Mouse (Mus musculus) heart, postnatal 14 days (tissue): ENCODE measurements around the gene Urod. TPM values are rescaled to one million over a fixed set of nuclear protein-coding genes. Genes with fewer than 3 reads are reported as not detected.

Experiments used
- DNase-seq, 2 experiments: peaks; one replicate each; pipeline ENCODE4 v3.0.0; 2021 to 2022
- intact Hi-C: fragments of 180-260 bp; cut with DNase I; formaldehyde crosslinking; loops from one replicate; pipeline ENCODE4 v1.15.1; 2025
- total RNA-seq, 2 experiments: library from RNA; stranded (reverse); gene quantifications; 2 replicates each; pipeline ENCODE4 v1.2.3; 2021

The Urod gene
- total RNA-seq, 2 experiments from 2014 or later: 92.7 to 106 TPM

GRCm38 (mm10) chr4:116999513-117000154 lies 5.4 kb upstream of the Urod start:
- DNase-seq: no peak
- intact Hi-C loops: loop anchor here (5.0 kb wide), 2 partner anchors 98 to 123 kb away; partner anchors contain the start of gene Ptch2

DNA sequence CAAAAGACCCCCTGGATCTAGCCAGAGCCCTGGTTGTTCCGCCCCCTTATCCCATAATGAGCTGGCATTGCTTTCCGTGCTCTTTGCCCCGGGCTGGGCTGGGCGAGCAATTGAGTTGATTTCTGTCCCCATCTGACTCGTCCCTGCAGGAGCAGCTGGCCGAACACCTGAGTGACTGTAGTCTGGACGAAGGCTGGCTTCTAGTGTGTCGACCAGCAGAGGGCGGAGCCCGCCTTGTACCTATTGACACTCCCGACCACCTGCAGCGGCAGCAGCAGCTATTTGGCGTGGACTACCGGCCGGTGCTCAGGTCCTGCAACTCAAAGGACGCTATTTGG lies 1.6 kb upstream of the Urod start:
- intact Hi-C loops: no loop called here
- DNase-seq: peak in 1 of 2 experiments; percentile 46

DNA sequence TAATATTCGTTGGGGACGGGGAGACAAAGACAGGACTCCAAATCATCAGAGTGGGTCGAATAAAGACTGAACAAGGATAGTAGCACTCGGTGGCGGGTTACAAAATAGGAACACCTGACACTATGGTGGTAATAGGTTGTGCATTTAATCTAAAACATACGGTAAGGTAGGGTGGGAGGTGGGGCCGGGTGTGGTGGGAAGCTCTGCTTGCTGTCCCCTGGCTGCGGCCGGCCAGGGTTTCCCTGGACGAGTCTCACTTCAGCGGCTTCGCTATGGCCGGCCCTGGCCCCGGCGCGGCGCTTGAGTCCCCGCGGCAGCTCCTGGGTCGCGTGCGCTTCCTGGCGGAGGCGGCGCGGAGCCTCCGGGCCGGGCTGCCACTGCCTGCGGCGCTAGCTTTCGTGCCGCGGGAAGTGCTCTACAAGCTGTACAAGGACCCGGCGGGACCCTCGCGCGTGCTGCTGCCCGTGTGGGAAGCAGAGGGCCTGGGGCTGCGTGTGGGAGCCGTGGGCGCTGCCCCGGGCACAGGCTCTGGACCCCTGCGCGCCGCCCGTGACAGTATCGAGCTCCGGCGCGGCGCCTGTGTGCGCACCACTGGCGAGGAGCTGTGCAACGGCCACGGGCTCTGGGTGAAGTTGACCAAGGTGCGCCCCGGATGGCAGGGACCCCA lies 1.1 kb upstream of the Urod start, which contains the start of gene Hectd3:
Gene Hectd3, plus strand, starts transcription at position 187 of the 667 bp plus-strand sequence.
- intact Hi-C loops: no loop called here
- DNase-seq: peak; percentile 65 to 71

GRCm38 (mm10) chr4:116991366-116991765 lies 2.8 kb downstream of the Urod start:
- DNase-seq: peak; percentile 79 to 89
- intact Hi-C loops: loop anchor here (1.0 to 5.0 kb wide), 2 partner anchors 164 to 269 kb away; partner anchors contain the start of gene Tesk2

DNA sequence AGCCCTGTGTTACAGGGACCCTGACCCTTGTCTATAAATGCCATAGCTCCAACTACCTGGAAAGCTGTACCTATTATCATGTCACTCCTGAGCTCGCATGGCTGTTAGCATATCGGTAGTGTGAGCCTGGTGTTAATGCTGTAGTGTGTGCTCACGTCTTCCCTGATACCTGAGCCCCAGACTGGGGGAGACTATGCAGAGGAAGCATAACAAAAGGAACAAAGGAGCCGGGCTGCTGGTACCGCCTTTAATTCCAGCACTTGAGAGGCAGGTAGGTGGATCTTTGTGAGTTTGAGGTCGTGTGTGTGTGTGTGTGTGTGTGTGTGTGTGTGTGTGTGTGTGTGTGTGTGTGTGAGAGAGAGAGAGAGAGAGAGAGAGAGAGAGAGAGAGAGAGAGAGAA lies 4.5 kb downstream of the Urod start:
- DNase-seq: no peak
- intact Hi-C loops: loop anchor here (5.0 kb wide), 2 partner anchors 112 to 267 kb away; partner anchors contain the start of genes Tesk2 and Zswim5

GRCm38 (mm10) chr4:116987122-116987456 lies 7.1 kb downstream of the Urod start:
- intact Hi-C loops: loop anchor here (5.0 kb wide), 1 partner anchor 110 kb away; the partner anchor contains the start of gene Zswim5
- no peak for DNase-seq

GRCm38 (mm10) chr4:116986400-116987121 lies 7.7 kb downstream of the Urod start:
- intact Hi-C loops: loop anchor here (5.0 kb wide), 1 partner anchor 109 kb away; the partner anchor contains the start of gene Zswim5
- peak; percentile 66 to 79 for DNase-seq

DNA sequence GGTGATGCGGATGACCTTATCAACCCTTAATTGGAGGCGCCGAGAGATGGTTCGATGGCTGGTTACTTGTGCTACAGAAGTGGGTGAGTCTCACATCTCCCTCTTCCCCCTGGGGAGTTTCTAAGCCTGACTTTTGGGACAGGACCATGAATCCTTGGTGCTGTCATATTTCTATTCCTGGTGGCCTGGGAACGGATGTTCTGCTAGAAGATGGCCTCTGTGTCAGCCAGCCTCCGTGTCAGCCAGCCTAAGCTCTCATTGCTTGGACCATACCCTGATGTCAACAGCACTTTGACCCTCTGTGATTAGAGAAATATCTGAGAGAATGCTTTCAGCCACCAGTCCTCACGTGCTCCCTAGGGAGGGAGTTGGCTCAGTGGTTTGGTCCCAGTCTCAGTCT lies 8.5 kb downstream of the Urod start:
- DNase-seq: no peak
- intact Hi-C loops: loop anchor here (5.0 kb wide), 1 partner anchor 108 kb away; the partner anchor contains the start of gene Zswim5

DNA sequence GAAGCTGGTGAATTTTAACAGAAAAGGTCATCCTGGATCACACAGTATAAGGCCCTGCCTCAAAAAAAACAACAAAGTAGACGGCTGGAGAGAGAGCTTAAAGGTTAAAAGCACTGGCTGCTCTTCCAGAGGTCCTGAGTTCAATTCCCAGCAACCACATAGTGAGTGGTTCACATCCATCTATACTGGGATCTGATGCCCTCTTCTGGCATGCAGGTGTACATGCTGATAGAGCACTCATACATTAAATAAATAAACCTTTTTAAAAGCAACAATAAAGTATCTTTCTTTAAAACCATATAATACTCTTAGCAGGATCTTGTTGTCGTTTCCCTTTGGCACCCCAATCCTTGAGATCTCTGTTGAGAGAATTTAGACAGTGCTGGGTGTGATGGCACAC lies 17.7 kb downstream of the Urod start:
- intact Hi-C loops: no loop called here
- no peak for DNase-seq

DNA sequence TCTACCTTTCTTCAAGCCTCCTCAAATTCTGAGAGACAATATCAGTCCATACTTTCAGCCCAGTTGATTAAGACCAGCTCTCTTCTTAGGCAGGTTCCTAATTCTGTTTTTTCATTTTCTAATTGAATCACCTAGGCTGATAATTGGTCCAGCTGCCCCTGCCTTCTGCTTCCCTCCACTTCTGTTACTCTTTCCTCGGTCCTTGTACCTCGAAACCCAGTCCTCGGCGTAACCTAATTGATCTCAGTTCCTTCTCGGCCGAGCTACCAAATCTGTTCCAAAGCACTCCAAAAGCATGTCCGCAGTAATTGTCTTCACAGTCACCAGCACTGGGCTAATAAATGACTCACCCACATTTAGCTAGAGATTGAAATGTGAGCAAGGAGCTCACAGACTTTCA lies 39.3 kb downstream of the Urod start:
- intact Hi-C loops: no loop called here
- DNase-seq: no peak

- DNase-seq: no peak
- intact Hi-C loops: no loop called here
Observed at GRCm38 (mm10) chr4:116951642-116952041, 42.6 kb downstream of the Urod start.

GRCm38 (mm10) chr4:116944055-116944454 lies 50.2 kb downstream of the Urod start:
- DNase-seq: no peak
- intact Hi-C loops: no loop called here

DNA sequence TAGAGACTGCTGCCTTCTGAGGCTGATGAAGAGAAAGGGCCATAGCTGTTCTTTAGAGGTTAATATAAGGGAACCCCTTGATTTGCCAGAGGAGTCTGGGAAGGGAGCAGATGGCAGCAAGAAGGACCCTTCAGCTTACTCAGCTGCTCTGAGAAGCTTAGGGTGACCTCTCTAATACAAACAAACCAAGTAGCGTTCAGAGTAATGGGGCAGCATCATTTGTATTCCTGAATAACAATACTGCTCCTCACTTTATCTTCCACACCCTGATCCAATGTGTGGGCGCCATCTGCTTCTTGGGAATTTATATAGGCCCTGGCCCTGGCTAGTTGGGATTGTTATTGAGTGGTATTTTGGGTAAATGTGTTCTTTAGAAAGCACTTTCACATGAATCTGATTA lies 51.5 kb downstream of the Urod start:
- intact Hi-C loops: no loop called here
- no peak for DNase-seq

Other genes with a start within 250 kb of the Urod start
- gene Toe1, start 186.8 kb downstream of the Urod start, total RNA-seq: 1 to 10 TPM; 8.6 to 9.3 TPM
- gene Mutyh, start 186.7 kb downstream of the Urod start, total RNA-seq: under 1 TPM; 0.88 to 0.96 TPM
- 1 to 10 TPM; 3.2 to 3.6 TPM for gene Hpdl, start 172.7 kb downstream of the Urod start, total RNA-seq
- gene Zswim5, start 117.0 kb downstream of the Urod start, total RNA-seq: 1 to 10 TPM; 1.1 to 1.6 TPM
- 10 to 100 TPM; 18.6 to 18.9 TPM for gene Hectd3, start 904 bp upstream of the Urod start, total RNA-seq
- 10 to 100 TPM; 14.9 to 15.5 TPM for gene Eif2b3, start 25.0 kb upstream of the Urod start, total RNA-seq
- 1 to 10 TPM; 1.5 to 1.7 TPM for gene Ptch2, start 101.7 kb upstream of the Urod start, total RNA-seq
- 1 to 10 TPM; 3.3 to 5.5 TPM for gene Btbd19, start 131.3 kb upstream of the Urod start, total RNA-seq
- gene Tctex1d4, start 132.4 kb upstream of the Urod start, total RNA-seq: not detected
- 1 to 10 TPM; 1.8 to 3.1 TPM for gene Plk3, start 139.6 kb upstream of the Urod start, total RNA-seq
- gene Rps8, start 161.8 kb upstream of the Urod start, total RNA-seq: 100 to 1,000 TPM; 590 to 604 TPM
- gene Kif2c, start 188.2 kb upstream of the Urod start, total RNA-seq: 1 to 10 TPM; 1.7 to 3.4 TPM